Mouse (Mus musculus) embryonic facial prominence, embryonic 11.5 days (tissue): Measurements from ENCODE around the gene Mmrn1. TPM values are rescaled to one million over a fixed set of nuclear protein-coding genes. Genes with fewer than 3 reads are reported as not detected.

ENCODE experiments used
- ATAC-seq: fragments of 200-750 bp; cut with Nextera tagmentation; replicated peaks from 2 replicates; pipeline ENCODE4 v1.8.0; 2017; ENCODE audit warnings: low read depth; ENCODE audit not compliant: insufficient number of reproducible peaks, low FRiP score, low TSS enrichment
- DNase-seq: peaks from one replicate; pipeline ENCODE4 v3.0.0-alpha.2; 2015; ENCODE audit warnings: low spot score
- H3K27ac ChIP-seq: fragments of 300-500 bp; sonication (generic); replicated peaks from 2 replicates; pipeline ENCODE4 v1.5.1; 2014; ENCODE audit warnings: mild to moderate bottlenecking, low read depth, low read length, control low read depth
- H3K27me3 ChIP-seq: fragments of 300-500 bp; sonication (generic); 2 replicates; pipeline ENCODE4 v1.6.1; 2014; ENCODE audit warnings: mild to moderate bottlenecking, low read length, moderate library complexity, mixed read lengths; ENCODE audit not compliant: control insufficient read depth, insufficient read depth
- H3K36me3 ChIP-seq: fragments of 300-500 bp; sonication (generic); replicated peaks from 2 replicates; pipeline ENCODE4 v1.6.1; 2014; ENCODE audit warnings: low read depth, mild to moderate bottlenecking, low read length, moderate library complexity, mixed read lengths; ENCODE audit not compliant: control insufficient read depth, insufficient read depth
- H3K4me1 ChIP-seq: fragments of 300-500 bp; sonication (generic); 2 replicates; pipeline ENCODE4 v1.6.1; 2014; ENCODE audit warnings: low read length, mixed read lengths; ENCODE audit not compliant: control insufficient read depth, insufficient read depth
- H3K4me2 ChIP-seq: fragments of 300-500 bp; sonication (generic); 2 replicates; pipeline ENCODE4 v1.6.1; 2014; ENCODE audit warnings: low read depth, mild to moderate bottlenecking, control low read depth, low read length, moderate library complexity
- H3K4me3 ChIP-seq: fragments of 300-500 bp; sonication (generic); 2 replicates; pipeline ENCODE4 v1.5.1; 2014; ENCODE audit warnings: low read depth, low read length, control low read depth
- H3K9ac ChIP-seq: fragments of 300-500 bp; sonication (generic); replicated peaks from 2 replicates; pipeline ENCODE4 v1.6.1; 2014; ENCODE audit warnings: mild to moderate bottlenecking, control low read depth, low read length
- H3K9me3 ChIP-seq: fragments of 300-500 bp; sonication (generic); replicated peaks from 2 replicates; pipeline ENCODE4 v1.6.1; 2016; ENCODE audit warnings: mild to moderate bottlenecking, low read length, inconsistent platforms, mixed read lengths; ENCODE audit not compliant: control insufficient read depth
- WGBS: fragments of 180-500 bp; shearing (Covaris S2); extraction: QIAGEN DNeasy Blood & Tissue Kit; methylation state at CpG from one replicate; pipeline ENCODE4 v1.1.7; 2014; 5-methylcytosine and 5-hydroxymethylcytosine counted together
- polyA plus RNA-seq: library from polyadenylated mRNA; unstranded; fragments of >200 nt; fragmentation: Nextera tagmentation; extraction: Ambion mirVana; gene quantifications from 2 replicates; pipeline ENCODE4 v1.2.1, GENCODE M21; 2014

The Mmrn1 gene
- polyA plus RNA-seq, 1 experiment from 2014 or later, result 8.5 TPM

DNA sequence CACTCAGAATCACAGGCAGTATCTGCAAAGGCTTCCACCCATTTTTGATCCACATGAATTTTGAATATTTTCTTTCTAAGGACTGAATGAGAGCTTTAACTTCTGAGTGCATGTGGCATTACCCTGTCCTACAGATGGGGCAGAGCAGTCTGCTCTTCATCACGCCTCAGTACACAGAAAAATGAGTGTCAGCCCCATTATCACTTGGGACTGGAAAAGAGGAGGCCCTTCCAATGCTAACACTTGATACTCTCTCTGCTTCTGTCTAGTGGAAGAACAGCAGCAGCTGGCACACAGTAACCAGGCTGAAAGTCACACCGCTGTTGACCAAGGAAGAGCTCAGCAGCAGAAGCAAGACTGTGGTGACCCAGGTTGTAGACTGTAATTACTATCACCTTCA, 46.0 kb downstream of the Mmrn1 start:
- no peaks in the 10 kb centered on the region for H3K27me3 ChIP-seq
- H3K9ac ChIP-seq, result no peak overlapping the region
- no peak overlapping the region for H3K4me3 ChIP-seq
- H3K4me1 ChIP-seq, result no peaks in the 10 kb centered on the region
- H3K36me3 ChIP-seq, result no peaks in the 10 kb centered on the region
- no peak overlapping the region for H3K4me2 ChIP-seq
- WGBS, result 79% methylated on average over 2 of the region's 2 CpGs
- ATAC-seq (no peak), DNase-seq (no peak)
- no peak overlapping the region for H3K27ac ChIP-seq
- no peaks in the 10 kb centered on the region for H3K9me3 ChIP-seq

- H3K9me3 ChIP-seq, result no peaks in the 10 kb centered on the region
- no peak for DNase-seq
- H3K27ac ChIP-seq, result no peak overlapping the region
- H3K4me3 ChIP-seq, result no peak overlapping the region
- no peak overlapping the region for H3K9ac ChIP-seq
- WGBS, result 91% methylated on average over 1 of the region's 1 CpGs
- H3K27me3 ChIP-seq, result no peaks in the 10 kb centered on the region
- ATAC-seq, result no peak
- H3K4me1 ChIP-seq, result no peaks in the 10 kb centered on the region
- no peak overlapping the region for H3K4me2 ChIP-seq
- no peaks in the 10 kb centered on the region for H3K36me3 ChIP-seq
Observed at GRCm38 (mm10) chr6:60978610-60979009, 53.8 kb downstream of the Mmrn1 start.

GRCm38 (mm10) chr6:60979039-60979438, 54.3 kb downstream of the Mmrn1 start:
- no peak overlapping the region for H3K4me2 ChIP-seq
- no peaks in the 10 kb centered on the region for H3K36me3 ChIP-seq
- 90% methylated on average over 2 of the region's 2 CpGs for WGBS
- no peak overlapping the region for H3K9ac ChIP-seq
- DNase-seq (no peak), ATAC-seq (no peak)
- no peaks in the 10 kb centered on the region for H3K4me1 ChIP-seq
- H3K9me3 ChIP-seq, result no peaks in the 10 kb centered on the region
- H3K27ac ChIP-seq, result no peak overlapping the region
- no peaks in the 10 kb centered on the region for H3K27me3 ChIP-seq
- H3K4me3 ChIP-seq, result no peak overlapping the region

GRCm38 (mm10) chr6:60984360-60984759, 59.6 kb downstream of the Mmrn1 start:
- 86% methylated on average over 1 of the region's 1 CpGs for WGBS
- no peak overlapping the region for H3K27ac ChIP-seq

GRCm38 (mm10) chr6:60985919-60986318, 61.1 kb downstream of the Mmrn1 start:
- no peak overlapping the region for H3K9ac ChIP-seq
- no peaks in the 10 kb centered on the region for H3K27me3 ChIP-seq
- no peak overlapping the region for H3K4me2 ChIP-seq
- H3K4me3 ChIP-seq, result no peak overlapping the region
- H3K27ac ChIP-seq, result no peak overlapping the region
- no peaks in the 10 kb centered on the region for H3K36me3 ChIP-seq
- WGBS, result 38% methylated on average over 2 of the region's 2 CpGs
- H3K4me1 ChIP-seq, result no peaks in the 10 kb centered on the region
- no peaks in the 10 kb centered on the region for H3K9me3 ChIP-seq
- DNase-seq (peak; percentile 67), ATAC-seq (no peak)

More at GRCm38 (mm10) chr6:60984360-60984759, 59.6 kb downstream of the Mmrn1 start:
- H3K36me3 ChIP-seq, result no peaks in the 10 kb centered on the region
- no peaks in the 10 kb centered on the region for H3K27me3 ChIP-seq
- no peaks in the 10 kb centered on the region for H3K9me3 ChIP-seq
- no peak for ATAC-seq
- DNase-seq, result no peak
- H3K4me2 ChIP-seq, result no peak overlapping the region
- no peak overlapping the region for H3K4me3 ChIP-seq
- no peak overlapping the region for H3K9ac ChIP-seq
- H3K4me1 ChIP-seq, result no peaks in the 10 kb centered on the region

GRCm38 (mm10) chr6:60986914-60987313, 62.1 kb downstream of the Mmrn1 start:
- DNase-seq (no peak), ATAC-seq (no peak)
- Histone ChIP-seq H3K4me2 (no peak overlapping the region), H3K36me3 (no peaks in the 10 kb centered on the region), H3K4me1 (no peaks in the 10 kb centered on the region), H3K27ac (no peak overlapping the region), H3K4me3 (no peak overlapping the region), H3K27me3 (no peaks in the 10 kb centered on the region), H3K9ac (no peak overlapping the region), H3K9me3 (no peaks in the 10 kb centered on the region)
- WGBS, result 86% methylated on average over 11 of the region's 11 CpGs

GRCm38 (mm10) chr6:60987804-60988203, 63.0 kb downstream of the Mmrn1 start:
- WGBS, result 89% methylated on average over 3 of the region's 3 CpGs

GRCm38 (mm10) chr6:60992366-60992765, 67.6 kb downstream of the Mmrn1 start:
- 82% methylated on average over 1 of the region's 1 CpGs for WGBS
- H3K4me3 ChIP-seq, result no peak overlapping the region
- no peak overlapping the region for H3K4me2 ChIP-seq
- no peaks in the 10 kb centered on the region for H3K36me3 ChIP-seq
- no peak for DNase-seq
- no peak for ATAC-seq
- H3K9me3 ChIP-seq, result no peaks in the 10 kb centered on the region
- H3K4me1 ChIP-seq, result no peaks in the 10 kb centered on the region
- no peak overlapping the region for H3K9ac ChIP-seq
- H3K27ac ChIP-seq, result no peak overlapping the region
- no peaks in the 10 kb centered on the region for H3K27me3 ChIP-seq

More at GRCm38 (mm10) chr6:60987804-60988203, 63.0 kb downstream of the Mmrn1 start:
- ATAC-seq, result no peak
- no peaks in the 10 kb centered on the region for H3K4me1 ChIP-seq
- H3K9me3 ChIP-seq, result no peaks in the 10 kb centered on the region
- no peak overlapping the region for H3K4me2 ChIP-seq
- H3K27me3 ChIP-seq, result no peaks in the 10 kb centered on the region
- H3K4me3 ChIP-seq, result no peak overlapping the region
- no peak overlapping the region for H3K27ac ChIP-seq
- no peak overlapping the region for H3K9ac ChIP-seq
- DNase-seq, result no peak
- no peaks in the 10 kb centered on the region for H3K36me3 ChIP-seq
